Mouse (Mus musculus) MEL (cell line): ENCODE measurements around the gene Sat2. TPM values are rescaled to one million over a fixed set of nuclear protein-coding genes. Genes with fewer than 3 reads are reported as not detected.

ENCODE experiments used
- DNase-seq: peaks from one replicate; pipeline ENCODE4 v3.0.0; 2011; ENCODE audit warnings: low read depth, low spot score
- H3K27ac ChIP-seq: 2 replicates; pipeline ENCODE4 v1.5.1; 2012; ENCODE audit warnings: low read depth, mild to moderate bottlenecking, control low read depth, low read length, moderate library complexity; ENCODE audit not compliant: control insufficient read depth
- H3K27me3 ChIP-seq, 2 experiments: fragments of 150-350 bp in 1 of 2; sonication (generic) in 1 of 2; 2 replicates each; pipeline ENCODE4 v1.6.1; 2012; ENCODE audit warnings: low read length in 2 of 2, mild to moderate bottlenecking in 2 of 2, improper control_type of control experiment in 1 of 2, moderate library complexity in 1 of 2; ENCODE audit not compliant: insufficient read depth in 2 of 2, control insufficient read depth in 1 of 2
- H3K36me3 ChIP-seq, 2 experiments: 2 replicates each; pipeline ENCODE4 v1.6.1; 2012 to 2014; ENCODE audit warnings: low read length in 2 of 2, improper control_type of control experiment in 1 of 2, inconsistent platforms in 1 of 2, mild to moderate bottlenecking in 1 of 2; ENCODE audit not compliant: insufficient read depth in 2 of 2, control insufficient read depth in 1 of 2
- H3K4me1 ChIP-seq, 2 experiments: fragments of 150-350 bp in 1 of 2; sonication (generic) in 1 of 2; 2 replicates each; pipeline ENCODE4 v1.6.1; 2012; ENCODE audit warnings: low read length in 2 of 2, improper control_type of control experiment in 1 of 2, mild to moderate bottlenecking in 1 of 2; ENCODE audit not compliant: insufficient read depth in 2 of 2, control insufficient read depth in 1 of 2
- H3K4me3 ChIP-seq, 2 experiments: fragments of 150-350 bp in 1 of 2; sonication (generic) in 1 of 2; 2 replicates each; pipeline ENCODE4 v1.5.1; 2012; ENCODE audit warnings: low read depth in 2 of 2, low read length in 2 of 2, mild to moderate bottlenecking in 2 of 2, moderate library complexity in 2 of 2, control low read depth in 1 of 2, improper control_type of control experiment in 1 of 2; ENCODE audit not compliant: control insufficient read depth in 1 of 2, insufficient read depth in 1 of 2
- H3K79me2 ChIP-seq: 2 replicates; pipeline ENCODE4 v1.6.1; 2012; ENCODE audit warnings: mild to moderate bottlenecking, low read length, moderate library complexity; ENCODE audit not compliant: control insufficient read depth, poor library complexity, insufficient read depth
- H3K9ac ChIP-seq: 2 replicates; pipeline ENCODE4 v1.6.1; 2012; ENCODE audit warnings: low read depth, mild to moderate bottlenecking, control low read depth, low read length, moderate library complexity; ENCODE audit not compliant: control insufficient read depth, poor library complexity, severe bottlenecking
- H3K9me3 ChIP-seq: fragments of 150-350 bp; sonication (generic); replicated peaks from 2 replicates; pipeline ENCODE4 v1.6.1; 2012; ENCODE audit warnings: mild to moderate bottlenecking, low read length, improper control_type of control experiment, moderate library complexity; ENCODE audit not compliant: insufficient read depth
- BHLHE40 ChIP-seq: IDR thresholded peaks from 2 replicates; pipeline ENCODE4 v1.6.1; 2012; ENCODE audit warnings: low read depth, mild to moderate bottlenecking, inconsistent platforms, low read length, improper control_type of control experiment, borderline replicate concordance
- CHD1 ChIP-seq: IDR thresholded peaks from 2 replicates; pipeline ENCODE4 v1.6.1; 2012; ENCODE audit warnings: low read depth, mild to moderate bottlenecking, inconsistent platforms, low read length, improper control_type of control experiment
- CHD2 ChIP-seq: IDR thresholded peaks from 2 replicates; pipeline ENCODE4 v1.6.1; 2011; ENCODE audit warnings: low read length, improper control_type of control experiment
- CTCF ChIP-seq, 3 experiments: IDR thresholded peaks in 2 of 3; conservative IDR thresholded peaks in 1 of 3; 2 replicates each; pipeline ENCODE4 v1.5.1; 2011 to 2012; ENCODE audit warnings: low read length in 3 of 3, low read depth in 2 of 3, mild to moderate bottlenecking in 2 of 3, improper control_type of control experiment in 1 of 3, inconsistent platforms in 1 of 3, mixed read lengths in 1 of 3, moderate library complexity in 1 of 3; ENCODE audit not compliant: control insufficient read depth in 1 of 3, insufficient read depth in 1 of 3, poor library complexity in 1 of 3, severe bottlenecking in 1 of 3
- E2F4 ChIP-seq: IDR thresholded peaks from 2 replicates; pipeline ENCODE4 v1.6.1; 2011; ENCODE audit warnings: low read depth, low read length, improper control_type of control experiment, borderline replicate concordance
- ELF1 ChIP-seq: IDR thresholded peaks from 2 replicates; pipeline ENCODE4 v1.6.1; 2014; ENCODE audit warnings: low read depth, mild to moderate bottlenecking, inconsistent platforms, low read length, improper control_type of control experiment, moderate library complexity
- EP300 ChIP-seq, 2 experiments: IDR thresholded peaks; 2 replicates each; pipeline ENCODE4 v1.6.1; 2011; ENCODE audit warnings: improper control_type of control experiment in 2 of 2, low read length in 2 of 2, low read depth in 1 of 2, mild to moderate bottlenecking in 1 of 2
- ETS1 ChIP-seq: IDR thresholded peaks from 2 replicates; pipeline ENCODE4 v1.6.1; 2012; ENCODE audit warnings: low read depth, mild to moderate bottlenecking, inconsistent platforms, low read length, improper control_type of control experiment, moderate library complexity
- HCFC1 ChIP-seq: IDR thresholded peaks from 2 replicates; pipeline ENCODE4 v1.6.1; 2012; ENCODE audit warnings: low read depth, mild to moderate bottlenecking, inconsistent platforms, low read length, improper control_type of control experiment, moderate library complexity
- JUND ChIP-seq: IDR thresholded peaks from 2 replicates; pipeline ENCODE4 v1.6.1; 2011; ENCODE audit warnings: low read depth, mild to moderate bottlenecking, improper control_type of control experiment, low read length
- KAT2A ChIP-seq: conservative IDR thresholded peaks from 2 replicates; pipeline ENCODE4 v1.6.1; 2012; ENCODE audit warnings: low read depth, low read length, improper control_type of control experiment, inconsistent platforms
- MAX ChIP-seq: IDR thresholded peaks from 2 replicates; pipeline ENCODE4 v1.6.1; 2011; ENCODE audit warnings: low read length, improper control_type of control experiment
- MAZ ChIP-seq: IDR thresholded peaks from 2 replicates; pipeline ENCODE4 v1.6.1; 2012; ENCODE audit warnings: low read depth, mild to moderate bottlenecking, inconsistent platforms, low read length, improper control_type of control experiment
- MEF2A ChIP-seq: IDR thresholded peaks from 2 replicates; pipeline ENCODE4 v1.6.1; 2014; ENCODE audit warnings: low read depth, mild to moderate bottlenecking, inconsistent platforms, low read length, improper control_type of control experiment; ENCODE audit not compliant: poor library complexity, insufficient replicate concordance, severe bottlenecking; ENCODE audit errors: extremely low read depth
- MXI1 ChIP-seq: IDR thresholded peaks from 2 replicates; pipeline ENCODE4 v1.6.1; 2011; ENCODE audit warnings: mild to moderate bottlenecking, low read depth, low read length, improper control_type of control experiment
- MYB ChIP-seq: IDR thresholded peaks from 2 replicates; pipeline ENCODE4 v1.6.1; 2011; ENCODE audit warnings: mild to moderate bottlenecking, low read depth, low read length, improper control_type of control experiment
- MYC ChIP-seq: IDR thresholded peaks from 2 replicates; pipeline ENCODE4 v1.6.1; 2011; ENCODE audit warnings: low read depth, mild to moderate bottlenecking, low read length, improper control_type of control experiment, moderate library complexity
- NELFE ChIP-seq: IDR thresholded peaks from 2 replicates; pipeline ENCODE4 v1.6.1; 2011; ENCODE audit warnings: low read depth, low read length, improper control_type of control experiment
- NRF1 ChIP-seq: IDR thresholded peaks from 2 replicates; pipeline ENCODE4 v1.6.1; 2014; ENCODE audit warnings: low read depth, mild to moderate bottlenecking, inconsistent platforms, low read length, improper control_type of control experiment, moderate library complexity; ENCODE audit not compliant: poor library complexity, insufficient read depth, severe bottlenecking
- POLR2A ChIP-seq, 2 experiments: IDR thresholded peaks; 2 replicates each; pipeline ENCODE4 v1.6.1; 2011 to 2012; ENCODE audit warnings: low read length in 2 of 2, mild to moderate bottlenecking in 2 of 2, control low read depth in 1 of 2, improper control_type of control experiment in 1 of 2, low read depth in 1 of 2, moderate library complexity in 1 of 2; ENCODE audit not compliant: control insufficient read depth in 1 of 2, insufficient read depth in 1 of 2, poor library complexity in 1 of 2
- POLR2AphosphoS2 ChIP-seq: IDR thresholded peaks from 2 replicates; pipeline ENCODE4 v1.6.1; 2011; ENCODE audit warnings: low read length, improper control_type of control experiment
- POLR2AphosphoS5 ChIP-seq: IDR thresholded peaks from 2 replicates; pipeline ENCODE4 v1.6.1; 2012; ENCODE audit warnings: low read depth, borderline replicate concordance, mild to moderate bottlenecking, inconsistent platforms, low read length, moderate library complexity, mixed read lengths
- RAD21 ChIP-seq: IDR thresholded peaks from 2 replicates; pipeline ENCODE4 v1.6.1; 2011; ENCODE audit warnings: mild to moderate bottlenecking, low read depth, low read length, improper control_type of control experiment
- RCOR1 ChIP-seq: IDR thresholded peaks from 2 replicates; pipeline ENCODE4 v1.6.1; 2012; ENCODE audit warnings: low read depth, mild to moderate bottlenecking, inconsistent platforms, low read length, improper control_type of control experiment
- SIN3A ChIP-seq: IDR thresholded peaks from 2 replicates; pipeline ENCODE4 v1.6.1; 2012; ENCODE audit warnings: low read length, improper control_type of control experiment, inconsistent platforms
- SMC3 ChIP-seq: IDR thresholded peaks from 2 replicates; pipeline ENCODE4 v1.6.1; 2011; ENCODE audit warnings: low read depth, low read length, improper control_type of control experiment
- TAL1 ChIP-seq: IDR thresholded peaks from 2 replicates; pipeline ENCODE4 v1.6.1; 2012; ENCODE audit warnings: mild to moderate bottlenecking, inconsistent platforms, low read length, moderate library complexity, mixed read lengths
- TCF12 ChIP-seq: IDR thresholded peaks from 2 replicates; pipeline ENCODE4 v1.6.1; 2014; ENCODE audit warnings: low read depth, mild to moderate bottlenecking, inconsistent platforms, low read length, improper control_type of control experiment, moderate library complexity
- UBTF ChIP-seq: IDR thresholded peaks from 2 replicates; pipeline ENCODE4 v1.6.1; 2012; ENCODE audit warnings: low read depth, mild to moderate bottlenecking, inconsistent platforms, low read length, improper control_type of control experiment, moderate library complexity, borderline replicate concordance; ENCODE audit not compliant: insufficient read depth
- USF1 ChIP-seq: IDR thresholded peaks from 2 replicates; pipeline ENCODE4 v1.6.1; 2014; ENCODE audit warnings: low read depth, mild to moderate bottlenecking, inconsistent platforms, low read length, improper control_type of control experiment, moderate library complexity
- USF2 ChIP-seq, 2 experiments: IDR thresholded peaks; 2 replicates each; pipeline ENCODE4 v1.6.1; 2011 to 2012; ENCODE audit warnings: improper control_type of control experiment in 2 of 2, low read length in 2 of 2, borderline replicate concordance in 1 of 2, inconsistent platforms in 1 of 2, low read depth in 1 of 2, mild to moderate bottlenecking in 1 of 2; ENCODE audit not compliant: insufficient read depth in 1 of 2
- ZC3H11A ChIP-seq: IDR thresholded peaks from 2 replicates; pipeline ENCODE4 v1.6.1; 2012; ENCODE audit warnings: low read depth, mild to moderate bottlenecking, inconsistent platforms, low read length, improper control_type of control experiment
- ZKSCAN1 ChIP-seq: IDR thresholded peaks from 2 replicates; pipeline ENCODE4 v1.6.1; 2012; ENCODE audit warnings: low read depth, mild to moderate bottlenecking, inconsistent platforms, low read length, improper control_type of control experiment, moderate library complexity
- ZNF384 ChIP-seq: IDR thresholded peaks from 2 replicates; pipeline ENCODE4 v1.6.1; 2012; ENCODE audit warnings: low read depth, mild to moderate bottlenecking, inconsistent platforms, low read length, improper control_type of control experiment
- polyA plus RNA-seq, 2 experiments: library from polyadenylated mRNA; stranded (reverse) in 1 of 2; unstranded in 1 of 2; fragments of >175 nt in 1 of 2; fragments of >200 nt in 1 of 2; gene quantifications; 2 replicates each; pipeline versions ENCODE4 v1.2.1 to v1.2.4; 2012; ENCODE audit warnings: low replicate concordance in 2 of 2, low read depth in 1 of 2; ENCODE audit not compliant: insufficient read length in 2 of 2, insufficient read depth in 1 of 2, missing spikeins in 1 of 2
- total RNA-seq: library from RNA; depleted of rRNA; stranded (reverse); fragments of 300-350 nt; gene quantifications from 2 replicates; pipeline ENCODE4 v1.2.3, GENCODE M21; 2012

The Sat2 gene
- total and polyA plus RNA-seq, 3 experiments: not detected

- peak overlapping the region; percentile 61 to 98 for H3K4me3 ChIP-seq
- H3K27me3 ChIP-seq: no peaks in the 10 kb centered on the region
- peaks cover 13 to 26% of the 10 kb centered on the region in 2 experiments for H3K36me3 ChIP-seq
- DNase-seq: peak; percentile 96
- H3K27ac ChIP-seq: peak overlapping the region; percentile 96
- peak overlapping the region; percentile 100 for H3K9ac ChIP-seq
- peaks cover 36% of the 10 kb centered on the region for H3K79me2 ChIP-seq
- H3K9me3 ChIP-seq: no peaks in the 10 kb centered on the region
- H3K4me1 ChIP-seq: peaks cover 0 to 15% of the 10 kb centered on the region in 2 experiments; a peak in 1 of 4 replicates
- TF ChIP-seq USF2 (IDR thresholded peaks at IDR 0.05; ENCODE audit: borderline replicate concordance in 1 of 2, insufficient read depth in 1 of 2, low read depth in 1 of 2, low read length in 2 of 2) (no peak), POLR2AphosphoS2 (peak; percentile 96), ZC3H11A (no peak), RCOR1 (0 out of 2 replicates have a peak, but pooled peaks have one; percentile 61), CHD2 (peak; percentile 70), JUND (no peak), UBTF (0 out of 2 replicates have a peak, but pooled peaks have one; percentile 31), RAD21 (no peak), CHD1 (0 out of 2 replicates have a peak, but pooled peaks have one; percentile 28), NRF1 (peak; percentile 36; the same call in 1 of the 2 replicates), MYC (peak; percentile 95), HCFC1 (peak; percentile 88), POLR2A (IDR thresholded peaks at IDR 0.05; ENCODE audit: control insufficient read depth in 1 of 2, insufficient read depth in 1 of 2, low read depth in 1 of 2, low read length in 2 of 2, poor library complexity in 1 of 2) (peak; percentile 52 to 64; a peak in 3 of 4 replicates), EP300 (IDR thresholded peaks at IDR 0.05; ENCODE audit: low read depth in 1 of 2, low read length in 2 of 2) (peak in 1 of 2 experiments; percentile 74; a peak in 2 of 4 replicates), ELF1 (peak; percentile 92), MYB (no peak), MAX (peak; percentile 94), KAT2A (peak; percentile 68; the same call in 1 of the 2 replicates), BHLHE40 (peak; percentile 79), SMC3 (peak; percentile 28), USF1 (peak; percentile 66), ZNF384 (no peak), MEF2A (no peak), POLR2AphosphoS5 (no peak), MAZ (peak; percentile 100), CTCF (IDR thresholded peaks at IDR 0.05 in 2 of 3, conservative IDR thresholded peaks at IDR 0.05 in 1 of 3; ENCODE audit: control insufficient read depth in 1 of 3, insufficient read depth in 1 of 3, low read depth in 2 of 3, low read length in 3 of 3, poor library complexity in 1 of 3, severe bottlenecking in 1 of 3) (no peak), TAL1 (no peak), NELFE (peak; percentile 68), E2F4 (no peak), ETS1 (peak; percentile 58), ZKSCAN1 (no peak), MXI1 (peak; percentile 98), SIN3A (peak; percentile 92), TCF12 (peak; percentile 69; the same call in 1 of the 2 replicates)
These were observed 49.2 kb downstream of the Sat2 start for GRCm38 (mm10) chr11:69670786-69671725.
